Mouse (Mus musculus) T-helper 1 cell (primary cell): Measurements from ENCODE around the gene Zmynd11.

Experiments used
- in situ Hi-C: fragments of 300-600 bp; cut with MboI, MseI; formaldehyde crosslinking; loops from one replicate; pipeline ENCODE4 v1.15.1; 2025; ENCODE audit warnings: high pct_unique_total_duplicates

Gene Zmynd11

DNA sequence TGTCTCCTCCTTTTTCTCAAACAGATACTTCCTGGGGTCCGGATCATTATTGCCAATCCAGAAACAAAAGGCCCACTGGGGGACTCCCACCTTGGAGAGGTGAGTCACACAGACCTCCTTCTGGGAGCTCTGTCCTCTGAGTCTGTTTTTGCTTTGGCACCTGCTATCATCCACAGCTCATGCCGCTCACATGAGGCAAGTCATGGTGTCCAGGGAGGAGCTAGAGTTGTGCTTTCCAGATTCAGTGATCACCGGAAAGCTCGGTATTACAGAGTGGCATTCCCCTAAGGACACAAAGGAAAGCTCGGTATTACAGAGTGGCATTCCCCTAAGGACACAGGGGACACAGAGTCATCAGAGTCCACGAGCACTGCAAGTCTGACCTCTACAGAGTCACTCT is 108.5 kb downstream of the Zmynd11 start:
- in situ Hi-C loops = no loop called here

DNA sequence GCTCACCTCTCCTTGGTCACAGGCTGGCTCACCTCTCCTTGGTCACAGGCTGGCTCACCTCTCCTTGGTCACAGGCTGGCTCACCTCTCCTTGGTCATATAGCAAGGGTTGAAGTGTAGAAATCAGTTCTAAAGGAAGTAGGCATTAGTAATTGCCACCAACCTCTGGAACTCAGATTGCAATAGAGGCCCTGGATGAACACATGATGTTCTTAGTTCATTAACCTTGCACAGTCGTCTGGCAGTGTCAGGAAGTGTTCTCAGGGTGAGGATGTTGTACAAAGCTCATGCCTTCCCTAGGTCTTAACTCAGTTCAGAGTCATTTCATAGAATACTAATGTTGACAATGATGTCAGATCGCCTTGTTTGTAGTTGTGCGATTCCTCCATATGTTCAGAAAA is 112.1 kb downstream of the Zmynd11 start:
- in situ Hi-C loops = no loop called here

DNA sequence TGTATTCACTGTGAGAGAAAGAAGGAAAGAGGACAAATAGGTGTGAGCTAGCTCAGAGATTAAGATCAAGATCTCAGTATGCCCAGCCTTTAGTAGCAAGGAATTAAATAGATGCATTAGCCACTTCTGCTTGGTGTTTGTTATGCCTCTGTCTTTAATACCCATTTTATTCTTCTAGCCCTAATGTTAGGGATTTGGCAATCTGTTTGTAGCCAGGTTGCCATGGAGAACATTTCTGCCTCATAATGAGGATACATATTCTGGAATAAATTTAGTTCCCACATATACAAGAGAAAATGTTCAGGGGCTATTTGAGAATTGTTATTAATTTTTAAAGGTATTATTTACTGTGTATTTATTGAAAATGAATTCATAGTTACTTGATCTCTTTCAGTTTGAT is 114.5 kb downstream of the Zmynd11 start:
- in situ Hi-C loops = no loop called here

DNA sequence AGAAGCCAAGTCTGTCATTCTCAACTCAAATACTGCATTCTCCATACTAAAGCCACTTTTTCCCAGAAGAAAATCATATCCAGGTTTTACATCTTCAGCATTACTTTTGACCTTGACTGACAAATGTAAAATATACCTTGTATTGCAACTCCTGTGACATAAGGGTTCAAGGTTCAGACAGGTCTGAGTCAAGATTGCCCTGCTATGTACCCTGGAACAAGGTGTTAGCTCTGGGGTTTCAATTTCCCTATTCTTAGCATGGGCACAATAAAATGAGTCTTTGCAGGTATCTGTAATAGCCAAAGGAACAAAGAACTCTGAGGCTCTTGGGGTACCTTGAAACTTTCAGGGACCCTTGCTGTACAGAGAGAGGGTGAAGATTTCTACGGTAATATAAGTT is 115.2 kb downstream of the Zmynd11 start:
- in situ Hi-C loops = no loop called here

DNA sequence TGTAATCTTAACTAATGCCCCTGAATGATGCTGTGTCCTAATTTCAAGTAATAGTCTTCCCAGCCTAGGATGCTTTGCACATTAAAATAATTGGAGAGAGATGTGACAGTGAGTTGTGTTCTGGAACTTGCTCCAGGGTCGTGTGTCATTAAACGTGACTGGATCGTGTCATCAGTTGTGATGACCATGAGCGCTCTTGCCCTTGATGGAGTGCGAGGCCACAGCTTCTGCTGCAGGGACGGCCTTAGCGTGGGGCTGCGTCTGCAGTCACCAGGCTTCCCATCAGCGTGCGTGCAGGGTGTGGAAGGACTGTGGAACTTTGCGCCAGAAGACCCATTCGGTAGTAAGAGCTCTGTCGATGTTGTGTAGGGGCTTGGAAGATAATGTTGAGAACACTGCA is 116.4 kb downstream of the Zmynd11 start:
- in situ Hi-C loops = no loop called here

DNA sequence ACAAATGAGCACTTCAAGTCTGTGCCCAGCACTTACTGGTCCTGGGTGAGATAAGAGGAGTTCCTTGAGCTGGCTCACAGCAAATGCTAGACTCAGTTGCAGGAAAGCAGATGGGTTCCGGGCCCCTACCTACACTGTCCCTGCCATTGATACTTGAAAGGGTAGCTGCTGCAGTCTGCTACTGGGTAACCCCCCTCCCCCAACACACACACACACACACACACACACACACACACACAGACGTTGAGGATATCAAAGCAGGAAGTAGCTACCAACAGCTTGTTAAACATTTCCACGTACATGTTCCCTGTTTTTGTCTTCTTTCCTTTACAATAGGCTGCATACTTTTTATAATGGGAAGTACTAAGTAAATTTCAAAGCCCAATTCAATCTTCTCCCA is 127.2 kb downstream of the Zmynd11 start:
- in situ Hi-C loops = no loop called here

DNA sequence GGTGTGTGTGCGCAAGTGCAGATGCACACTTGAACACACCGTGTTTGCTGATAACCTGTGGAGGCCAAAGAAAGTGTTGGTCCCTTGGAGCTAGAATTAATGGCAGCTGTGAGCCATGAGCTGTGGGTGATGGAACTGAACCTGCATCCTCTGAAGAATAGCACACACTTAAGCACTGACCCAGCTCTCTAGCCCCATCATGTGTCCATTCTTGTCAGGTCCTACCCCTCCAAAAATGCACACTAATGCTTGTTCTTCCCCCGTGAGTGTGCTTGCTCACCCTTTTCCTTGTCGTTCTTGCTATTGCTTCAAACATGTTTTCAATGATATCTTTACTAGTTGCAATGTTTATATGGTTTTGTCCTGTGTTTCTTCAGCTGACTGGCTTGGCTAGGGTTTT is 128.6 kb downstream of the Zmynd11 start:
- in situ Hi-C loops = no loop called here

DNA sequence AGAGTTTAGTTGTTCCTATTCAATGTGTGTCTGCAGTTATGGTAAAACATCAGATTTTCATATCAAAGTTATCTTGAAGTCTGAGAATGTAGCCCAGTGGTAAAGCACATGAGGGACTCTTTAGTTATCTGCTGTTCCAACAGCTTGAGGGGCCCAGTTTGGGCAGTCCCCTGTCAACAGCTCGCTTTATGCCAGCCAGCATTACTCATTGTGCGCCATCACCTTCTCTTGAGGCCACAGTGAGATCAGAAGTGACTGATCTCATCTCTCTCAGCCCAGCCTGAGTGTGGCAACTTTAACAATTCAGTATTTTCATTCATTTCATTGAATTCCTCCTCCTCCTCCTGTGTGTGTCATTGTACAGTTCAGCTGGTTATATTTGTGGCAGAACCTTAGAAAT is 129.2 kb downstream of the Zmynd11 start:
- in situ Hi-C loops = no loop called here
